Mouse (Mus musculus) heart, postnatal 0 days (tissue): Measurements from ENCODE around the gene Magee1. TPM values are rescaled to one million over a fixed set of nuclear protein-coding genes. Genes with fewer than 3 reads are reported as not detected.

Experiments used
- ATAC-seq: fragments of 200-750 bp; cut with Nextera tagmentation; 2 replicates; pipeline ENCODE4 v1.8.0; 2017; ENCODE audit warnings: low read depth, moderate number of reproducible peaks, moderate library complexity; ENCODE audit not compliant: insufficient read depth
- DNase-seq: peaks from one replicate; pipeline ENCODE4 v3.0.0-alpha.2; 2016; ENCODE audit warnings: low spot score
- H3K27ac ChIP-seq: fragments of 300-500 bp; sonication (generic); 2 replicates; pipeline ENCODE4 v1.5.1; 2014; ENCODE audit warnings: low read depth, mild to moderate bottlenecking
- H3K27me3 ChIP-seq: fragments of 300-500 bp; sonication (generic); 2 replicates; pipeline ENCODE4 v1.6.1; 2014; ENCODE audit warnings: low read length, mixed read lengths; ENCODE audit not compliant: control insufficient read depth, insufficient read depth
- H3K36me3 ChIP-seq: fragments of 300-500 bp; sonication (generic); replicated peaks from 2 replicates; pipeline ENCODE4 v1.6.1; 2014; ENCODE audit warnings: low read length, mixed read lengths; ENCODE audit not compliant: control insufficient read depth, insufficient read depth
- H3K4me1 ChIP-seq: fragments of 300-500 bp; sonication (generic); 2 replicates; pipeline ENCODE4 v1.6.1; 2014; ENCODE audit warnings: antibody characterized with exemption; ENCODE audit not compliant: control insufficient read depth, insufficient read depth
- H3K4me2 ChIP-seq: fragments of 300-500 bp; sonication (generic); 2 replicates; pipeline ENCODE4 v1.6.1; 2014; ENCODE audit warnings: low read depth, mild to moderate bottlenecking, low read length, moderate library complexity
- H3K4me3 ChIP-seq: fragments of 300-500 bp; sonication (generic); 2 replicates; pipeline ENCODE4 v1.5.1; 2014; ENCODE audit warnings: low read depth, low read length
- H3K9ac ChIP-seq: fragments of 300-500 bp; sonication (generic); replicated peaks from 2 replicates; pipeline ENCODE4 v1.6.1; 2014; ENCODE audit warnings: low read depth, low read length, mixed read lengths
- H3K9me3 ChIP-seq: fragments of 300-500 bp; sonication (generic); replicated peaks from 2 replicates; pipeline ENCODE4 v1.6.1; 2016; ENCODE audit warnings: low read length; ENCODE audit not compliant: control insufficient read depth
- CTCF ChIP-seq: IDR thresholded peaks from 2 replicates; pipeline ENCODE4 v1.5.1; 2016; ENCODE audit warnings: antibody characterized with exemption, control low read depth, low read depth
- EP300 ChIP-seq: IDR thresholded peaks from 2 replicates; pipeline ENCODE4 v1.6.1; 2016; ENCODE audit warnings: antibody characterized with exemption, low read depth
- WGBS: fragments of 180-500 bp; shearing (Covaris S2); extraction: QIAGEN DNeasy Blood & Tissue Kit; methylation state at CpG from one replicate; pipeline ENCODE4 v1.1.7; 2014; 5-methylcytosine and 5-hydroxymethylcytosine counted together
- polyA plus RNA-seq: library from polyadenylated mRNA; unstranded; fragments of >200 nt; fragmentation: Nextera tagmentation; extraction: Ambion mirVana; gene quantifications from 2 replicates; pipeline ENCODE4 v1.2.1, GENCODE M21; 2015
- total RNA-seq: library from RNA; depleted of rRNA; stranded (reverse); fragments of >200 nt; gene quantifications from 2 replicates; pipeline ENCODE4 v1.2.3, GENCODE M21; 2014; ENCODE audit warnings: low replicate concordance; rRNA removed

The Magee1 gene
- total and polyA plus RNA-seq, 2 experiments from 2014 or later = 6.3 to 6.6 TPM

DNA sequence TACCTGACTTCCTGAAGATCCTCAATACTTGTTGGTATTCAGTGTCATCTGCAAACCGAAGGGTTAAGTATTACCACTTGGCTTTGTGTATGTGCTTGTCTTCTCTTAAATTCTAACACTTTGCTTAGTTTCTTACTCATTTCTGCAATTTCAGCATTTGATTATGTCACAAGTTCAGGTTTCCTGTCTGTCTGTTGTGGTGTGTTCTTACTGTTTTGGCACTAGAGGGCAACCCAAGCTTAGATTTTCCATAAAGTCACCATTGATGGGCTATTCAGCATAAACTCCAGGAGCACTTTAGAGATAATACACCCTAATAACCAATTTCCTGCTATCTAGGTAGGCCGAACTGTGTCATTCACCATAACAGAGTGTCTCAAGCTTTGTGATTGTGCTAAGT lies 47.0 kb downstream of the Magee1 start:
- Histone ChIP-seq H3K4me2 (no peak overlapping the region), H3K9me3 (no peaks in the 10 kb centered on the region), H3K4me3 (no peak overlapping the region), H3K9ac (no peak overlapping the region), H3K27me3 (no peaks in the 10 kb centered on the region), H3K36me3 (no peaks in the 10 kb centered on the region), H3K4me1 (no peaks in the 10 kb centered on the region), H3K27ac (no peak overlapping the region)
- 55% methylated on average over 2 of the region's 2 CpGs for WGBS
- DNase-seq (no peak), ATAC-seq (no peak)
- TF ChIP-seq EP300 (no peak), CTCF (peak; percentile 39)

Other genes starting within 250 kb of the Magee1 start
- 13.7 and 20.7 TPM in 2 replicates for gene Pbdc1, start 40.6 kb upstream of the Magee1 start, total RNA-seq
- gene Pbdc1, start 40.6 kb upstream of the Magee1 start, polyA plus RNA-seq = 26.9 and 27.6 TPM in 2 replicates